Mouse (Mus musculus) hindbrain, embryonic 11.5 days (tissue): ENCODE data around the gene Kazn. TPM values are rescaled to one million over a fixed set of nuclear protein-coding genes. Genes with fewer than 3 reads are reported as not detected.

Experiments used
- ATAC-seq: fragments of 200-750 bp; cut with Nextera tagmentation; 2 replicates; pipeline ENCODE4 v1.8.0; 2017; ENCODE audit warnings: mild to moderate bottlenecking, moderate TSS enrichment, moderate library complexity; ENCODE audit not compliant: low FRiP score
- DNase-seq: peaks from one replicate; pipeline ENCODE4 v3.0.0-alpha.2; 2015; ENCODE audit warnings: low spot score
- H3K27ac ChIP-seq: fragments of 300-500 bp; sonication (generic); 2 replicates; pipeline ENCODE4 v1.5.1; 2014; ENCODE audit warnings: mild to moderate bottlenecking, low read depth, low read length
- H3K27me3 ChIP-seq: fragments of 300-500 bp; sonication (generic); 2 replicates; pipeline ENCODE4 v1.6.1; 2014; ENCODE audit warnings: mild to moderate bottlenecking, low read length, moderate library complexity, mixed read lengths; ENCODE audit not compliant: control insufficient read depth, insufficient read depth
- H3K36me3 ChIP-seq: fragments of 300-500 bp; sonication (generic); 2 replicates; pipeline ENCODE4 v1.6.1; 2014; ENCODE audit warnings: mild to moderate bottlenecking, low read length, moderate library complexity, mixed read lengths; ENCODE audit not compliant: control insufficient read depth, insufficient read depth
- H3K4me1 ChIP-seq: fragments of 300-500 bp; sonication (generic); replicated peaks from 2 replicates; pipeline ENCODE4 v1.6.1; 2014; ENCODE audit warnings: low read length, mixed read lengths; ENCODE audit not compliant: control insufficient read depth, insufficient read depth
- H3K4me2 ChIP-seq: fragments of 300-500 bp; sonication (generic); replicated peaks from 2 replicates; pipeline ENCODE4 v1.6.1; 2014; ENCODE audit warnings: mild to moderate bottlenecking, low read depth, low read length
- H3K4me3 ChIP-seq: fragments of 300-500 bp; sonication (generic); 2 replicates; pipeline ENCODE4 v1.5.1; 2014; ENCODE audit warnings: low read depth, low read length
- H3K9ac ChIP-seq: fragments of 300-500 bp; sonication (generic); 2 replicates; pipeline ENCODE4 v1.6.1; 2014; ENCODE audit warnings: low read depth, low read length
- H3K9me3 ChIP-seq: fragments of 300-500 bp; sonication (generic); 2 replicates; pipeline ENCODE4 v1.6.1; 2016; ENCODE audit warnings: low read length; ENCODE audit not compliant: control insufficient read depth
- WGBS: fragments of 180-500 bp; shearing (Covaris S2); extraction: QIAGEN DNeasy Blood & Tissue Kit; methylation state at CpG from one replicate; pipeline ENCODE4 v1.1.7; 2014; 5-methylcytosine and 5-hydroxymethylcytosine counted together
- polyA plus RNA-seq: library from polyadenylated mRNA; unstranded; fragments of >200 nt; fragmentation: Nextera tagmentation; extraction: Ambion mirVana; gene quantifications from 2 replicates; pipeline ENCODE4 v1.2.1, GENCODE M21; 2014

Gene Kazn
- polyA plus RNA-seq, 1 experiment from 2014 or later = 11.8 TPM

- Histone ChIP-seq H3K9ac (no peak overlapping the region), H3K27me3 (no peaks in the 10 kb centered on the region), H3K9me3 (no peaks in the 10 kb centered on the region), H3K4me1 (no peaks in the 10 kb centered on the region), H3K27ac (no peak overlapping the region), H3K4me2 (no peak overlapping the region), H3K36me3 (no peaks in the 10 kb centered on the region), H3K4me3 (no peak overlapping the region)
- 30% methylated on average over 4 of the region's 4 CpGs for WGBS
- ATAC-seq (peak; percentile 30; the same call in 1 of the 2 replicates), DNase-seq (no peak)
Observed at GRCm38 (mm10) chr4:142267832-142268231, 28.6 kb upstream of the Kazn start.

DNA sequence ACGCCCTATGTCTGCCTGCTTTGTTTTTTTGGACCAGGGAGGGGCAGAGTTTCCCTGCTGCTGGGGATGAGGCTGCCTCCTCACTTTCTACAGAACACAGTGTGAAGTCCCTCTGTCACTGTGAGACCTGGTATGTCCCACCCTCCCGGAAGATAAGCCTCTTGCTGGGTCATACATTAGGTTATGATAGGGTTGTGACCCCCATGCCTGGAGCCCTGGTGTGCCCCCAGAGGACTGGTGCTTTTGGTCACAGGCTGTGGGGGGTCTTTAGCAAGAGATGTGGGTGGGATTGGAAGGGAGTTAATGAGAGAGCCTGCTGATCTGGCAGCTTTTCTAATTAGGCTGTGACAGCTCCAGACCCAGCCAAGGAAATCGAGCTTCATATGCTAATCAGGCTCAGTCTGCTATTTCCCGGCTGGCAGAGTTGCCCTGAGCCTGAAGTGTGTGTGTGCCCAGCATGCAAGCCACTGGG lies 28.2 kb upstream of the Kazn start:
- Histone ChIP-seq H3K4me3 (no peak overlapping the region), H3K4me2 (no peak overlapping the region), H3K27me3 (no peaks in the 10 kb centered on the region), H3K9ac (no peak overlapping the region), H3K4me1 (no peaks in the 10 kb centered on the region), H3K9me3 (no peaks in the 10 kb centered on the region), H3K36me3 (no peaks in the 10 kb centered on the region), H3K27ac (no peak overlapping the region)
- DNase-seq = peak; percentile 24
- WGBS = 10% methylated on average over 4 of the region's 4 CpGs
- ATAC-seq = peak; percentile 82

GRCm38 (mm10) chr4:142264335-142264734 lies 25.1 kb upstream of the Kazn start:
- DNase-seq (no peak), ATAC-seq (no peak)
- 83% methylated on average over 7 of the region's 7 CpGs for WGBS
- Histone ChIP-seq H3K4me3 (no peak overlapping the region), H3K36me3 (no peaks in the 10 kb centered on the region), H3K9me3 (no peaks in the 10 kb centered on the region), H3K9ac (no peak overlapping the region), H3K27me3 (no peaks in the 10 kb centered on the region), H3K27ac (no peak overlapping the region), H3K4me1 (no peaks in the 10 kb centered on the region), H3K4me2 (no peak overlapping the region)

DNA sequence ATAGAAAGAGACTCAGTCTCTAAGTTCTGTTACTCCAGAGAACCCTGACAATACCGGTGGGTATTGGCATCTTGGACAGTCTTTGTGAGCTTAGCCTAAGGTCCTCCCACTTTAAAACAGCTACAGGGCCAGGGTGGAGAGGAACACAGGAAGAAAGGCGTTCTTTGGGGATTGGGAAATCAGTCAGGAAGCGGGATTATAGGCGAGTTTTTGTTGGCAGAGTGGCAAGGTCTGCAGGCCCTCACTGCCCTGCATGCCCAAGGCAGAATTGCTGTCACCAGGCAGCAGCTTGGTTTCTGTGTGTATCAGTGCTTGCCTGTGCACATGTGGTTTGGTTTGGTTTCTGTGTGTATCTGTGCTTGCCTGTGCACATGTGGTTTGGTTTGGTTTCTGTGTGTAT lies 22.5 kb upstream of the Kazn start:
- Histone ChIP-seq H3K36me3 (no peaks in the 10 kb centered on the region), H3K4me1 (no peaks in the 10 kb centered on the region), H3K4me2 (no peak overlapping the region), H3K27ac (no peak overlapping the region), H3K4me3 (no peak overlapping the region), H3K27me3 (no peaks in the 10 kb centered on the region), H3K9ac (no peak overlapping the region), H3K9me3 (no peaks in the 10 kb centered on the region)
- no peak for DNase-seq
- WGBS = 78% methylated on average over 4 of the region's 4 CpGs
- no peak for ATAC-seq

GRCm38 (mm10) chr4:142258730-142259129 lies 19.5 kb upstream of the Kazn start:
- 93% methylated on average over 10 of the region's 10 CpGs for WGBS
- ATAC-seq (no peak), DNase-seq (no peak)
- no peak overlapping the region for H3K9ac ChIP-seq
- no peaks in the 10 kb centered on the region for H3K36me3 ChIP-seq
- no peak overlapping the region for H3K4me3 ChIP-seq
- H3K27ac ChIP-seq = no peak overlapping the region
- no peaks in the 10 kb centered on the region for H3K4me1 ChIP-seq
- no peaks in the 10 kb centered on the region for H3K27me3 ChIP-seq
- H3K9me3 ChIP-seq = no peaks in the 10 kb centered on the region
- no peak overlapping the region for H3K4me2 ChIP-seq

- no peaks in the 10 kb centered on the region for H3K4me1 ChIP-seq
- no peak overlapping the region for H3K4me2 ChIP-seq
- no peaks in the 10 kb centered on the region for H3K27me3 ChIP-seq
- ATAC-seq = no peak
- no peaks in the 10 kb centered on the region for H3K9me3 ChIP-seq
- H3K27ac ChIP-seq = no peak overlapping the region
- peak; percentile 42 for DNase-seq
- H3K36me3 ChIP-seq = no peaks in the 10 kb centered on the region
- no peak overlapping the region for H3K4me3 ChIP-seq
- WGBS = 73% methylated on average over 6 of the region's 6 CpGs
- H3K9ac ChIP-seq = no peak overlapping the region
Observed at GRCm38 (mm10) chr4:142254088-142254487, 14.9 kb upstream of the Kazn start.

- no peak overlapping the region for H3K9ac ChIP-seq
- H3K4me2 ChIP-seq = no peak overlapping the region
- DNase-seq = no peak
- no peaks in the 10 kb centered on the region for H3K9me3 ChIP-seq
- ATAC-seq = no peak
- 47% methylated on average over 12 of the region's 12 CpGs for WGBS
- no peak overlapping the region for H3K4me3 ChIP-seq
- no peaks in the 10 kb centered on the region for H3K4me1 ChIP-seq
- H3K27ac ChIP-seq = no peak overlapping the region; the same call in 1 of the 2 replicates
- H3K27me3 ChIP-seq = no peaks in the 10 kb centered on the region
- H3K36me3 ChIP-seq = no peaks in the 10 kb centered on the region
Observed at GRCm38 (mm10) chr4:142251471-142252354, 12.5 kb upstream of the Kazn start.

DNA sequence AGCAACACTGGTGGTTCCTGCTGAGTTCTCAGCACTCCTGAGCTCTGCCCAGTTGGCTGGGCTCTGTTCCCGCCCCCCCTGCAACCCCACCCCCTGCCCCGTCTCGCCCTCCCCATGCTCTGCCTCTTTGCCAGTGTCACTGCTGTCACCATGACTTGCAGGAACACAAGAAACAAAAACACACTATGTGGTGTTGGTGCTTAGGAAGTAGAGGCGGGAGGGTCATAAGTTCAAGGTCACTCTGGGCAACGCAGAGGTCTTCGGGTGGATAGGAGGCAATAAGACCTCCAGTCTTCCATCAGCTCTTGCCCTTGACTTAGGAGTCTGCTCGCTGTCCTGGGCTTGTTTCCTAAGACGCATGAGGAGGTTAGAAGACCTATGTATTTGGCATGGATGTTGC lies 10.9 kb upstream of the Kazn start:
- no peak overlapping the region for H3K4me2 ChIP-seq
- no peak overlapping the region for H3K9ac ChIP-seq
- 90% methylated on average over 8 of the region's 8 CpGs for WGBS
- H3K27ac ChIP-seq = no peak overlapping the region
- no peaks in the 10 kb centered on the region for H3K27me3 ChIP-seq
- H3K4me3 ChIP-seq = no peak overlapping the region
- H3K36me3 ChIP-seq = no peaks in the 10 kb centered on the region
- ATAC-seq (no peak), DNase-seq (no peak)
- no peaks in the 10 kb centered on the region for H3K4me1 ChIP-seq
- no peaks in the 10 kb centered on the region for H3K9me3 ChIP-seq

DNA sequence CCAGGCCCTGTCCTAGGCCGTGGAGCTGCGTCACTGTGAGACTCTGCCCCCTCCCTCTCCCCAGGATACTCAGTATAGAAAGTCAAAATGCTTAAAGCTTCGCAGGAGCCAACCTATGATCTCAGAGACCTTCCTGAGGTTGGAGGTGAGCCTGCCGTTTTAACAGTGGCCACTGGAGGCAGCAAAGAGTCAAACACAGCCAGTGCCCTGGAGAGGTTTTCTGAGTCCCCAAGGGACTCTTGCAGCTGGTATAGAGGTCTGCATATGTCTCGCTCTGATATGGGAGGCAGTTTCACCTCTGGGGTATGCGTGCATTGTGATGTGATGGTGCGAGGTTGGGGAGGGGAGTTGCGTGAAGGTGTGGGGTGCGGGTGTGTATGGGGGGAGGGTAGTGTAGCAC lies 10.2 kb upstream of the Kazn start:
- Histone ChIP-seq H3K27me3 (no peaks in the 10 kb centered on the region), H3K4me2 (no peak overlapping the region), H3K9ac (no peak overlapping the region), H3K4me3 (no peak overlapping the region), H3K9me3 (no peaks in the 10 kb centered on the region), H3K4me1 (no peaks in the 10 kb centered on the region), H3K36me3 (no peaks in the 10 kb centered on the region), H3K27ac (no peak overlapping the region)
- 27% methylated on average over 9 of the region's 9 CpGs for WGBS
- ATAC-seq (peak; percentile 61), DNase-seq (peak; percentile 79)
